Mouse (Mus musculus) neural tube, embryonic 12.5 days (tissue): ENCODE measurements around the gene Cyp8b1. TPM values are rescaled to one million over a fixed set of nuclear protein-coding genes. Genes with fewer than 3 reads are reported as not detected.

Source experiments
- ATAC-seq: fragments of 200-750 bp; cut with Nextera tagmentation; 2 replicates; pipeline ENCODE4 v1.8.0; 2017; ENCODE audit warnings: low read depth, mild to moderate bottlenecking, moderate TSS enrichment, moderate library complexity; ENCODE audit not compliant: low FRiP score
- H3K27ac ChIP-seq: fragments of 300-500 bp; sonication (generic); 2 replicates; pipeline ENCODE4 v1.5.1; 2016
- H3K27me3 ChIP-seq: fragments of 300-500 bp; sonication (generic); replicated peaks from 2 replicates; pipeline ENCODE4 v1.6.1; 2016; ENCODE audit warnings: mild to moderate bottlenecking
- H3K36me3 ChIP-seq: fragments of 300-500 bp; sonication (generic); 2 replicates; pipeline ENCODE4 v1.6.1; 2016; ENCODE audit warnings: mild to moderate bottlenecking
- H3K4me1 ChIP-seq: fragments of 300-500 bp; sonication (generic); 2 replicates; pipeline ENCODE4 v1.6.1; 2016
- H3K4me2 ChIP-seq: fragments of 300-500 bp; sonication (generic); replicated peaks from 2 replicates; pipeline ENCODE4 v1.6.1; 2016; ENCODE audit warnings: mild to moderate bottlenecking
- H3K4me3 ChIP-seq: fragments of 300-500 bp; sonication (generic); 2 replicates; pipeline ENCODE4 v1.5.1; 2016
- H3K9ac ChIP-seq: fragments of 300-500 bp; sonication (generic); 2 replicates; pipeline ENCODE4 v1.6.1; 2016; ENCODE audit warnings: mild to moderate bottlenecking
- H3K9me3 ChIP-seq: fragments of 300-500 bp; sonication (generic); 2 replicates; pipeline ENCODE4 v1.6.1; 2016; ENCODE audit warnings: mild to moderate bottlenecking
- WGBS: fragments of 180-500 bp; shearing (Covaris S2); methylation state at CpG from one replicate; pipeline ENCODE4 v1.1.7; 2016; 5-methylcytosine and 5-hydroxymethylcytosine counted together
- polyA plus RNA-seq: library from polyadenylated mRNA; unstranded; fragments of >200 nt; fragmentation: Nextera tagmentation; extraction: Ambion mirVana; gene quantifications from 2 replicates; pipeline ENCODE4 v1.2.1, GENCODE M21; 2016

Gene Cyp8b1
- polyA plus RNA-seq, 1 experiment from 2014 or later: not detected

GRCm38 (mm10) chr9:121880840-121881239, 35.3 kb downstream of the Cyp8b1 start:
- Histone ChIP-seq H3K4me1 (no peaks in the 10 kb centered on the region), H3K9me3 (no peaks in the 10 kb centered on the region), H3K4me2 (peak overlapping the region; percentile 30), H3K4me3 (no peak overlapping the region), H3K9ac (no peak overlapping the region), H3K36me3 (no peaks in the 10 kb centered on the region), H3K27me3 (no peaks in the 10 kb centered on the region), H3K27ac (no peak overlapping the region)
- 26% methylated on average over 14 of the region's 14 CpGs for WGBS
- ATAC-seq: no peak

- Histone ChIP-seq H3K27ac (no peak overlapping the region), H3K4me2 (no peak overlapping the region), H3K9ac (no peak overlapping the region), H3K9me3 (no peaks in the 10 kb centered on the region), H3K4me1 (no peaks in the 10 kb centered on the region), H3K4me3 (no peak overlapping the region), H3K36me3 (no peaks in the 10 kb centered on the region), H3K27me3 (no peaks in the 10 kb centered on the region)
- 13% methylated on average over 3 of the region's 3 CpGs for WGBS
- no peak for ATAC-seq
Observed at GRCm38 (mm10) chr9:121877052-121877740, 38.9 kb downstream of the Cyp8b1 start.

GRCm38 (mm10) chr9:121873578-121873977, 42.5 kb downstream of the Cyp8b1 start:
- no peak overlapping the region for H3K4me2 ChIP-seq
- no peaks in the 10 kb centered on the region for H3K9me3 ChIP-seq
- no peak overlapping the region for H3K4me3 ChIP-seq
- no peaks in the 10 kb centered on the region for H3K36me3 ChIP-seq
- H3K4me1 ChIP-seq: no peaks in the 10 kb centered on the region
- H3K27ac ChIP-seq: no peak overlapping the region
- H3K9ac ChIP-seq: no peak overlapping the region
- no peak for ATAC-seq
- 0 out of 2 replicates have a peak, but pooled peaks cover 3% of the 10 kb centered on the region for H3K27me3 ChIP-seq

- 0 out of 2 replicates have a peak, but pooled peaks cover 3% of the 10 kb centered on the region for H3K27me3 ChIP-seq
- no peaks in the 10 kb centered on the region for H3K36me3 ChIP-seq
- no peak for ATAC-seq
- H3K4me2 ChIP-seq: no peak overlapping the region
- no peaks in the 10 kb centered on the region for H3K9me3 ChIP-seq
- H3K9ac ChIP-seq: no peak overlapping the region
- H3K4me1 ChIP-seq: no peaks in the 10 kb centered on the region
- H3K4me3 ChIP-seq: no peak overlapping the region
- H3K27ac ChIP-seq: no peak overlapping the region
- WGBS: 85% methylated on average over 2 of the region's 2 CpGs
Observed at GRCm38 (mm10) chr9:121872062-121872683, 43.9 kb downstream of the Cyp8b1 start.

GRCm38 (mm10) chr9:121869973-121870515, 46.1 kb downstream of the Cyp8b1 start:
- whole genome bisulfite sequencing: 9% methylated on average over 4 of the region's 4 CpGs
- no peak overlapping the region for H3K4me3 ChIP-seq

GRCm38 (mm10) chr9:121869432-121869831, 46.7 kb downstream of the Cyp8b1 start:
- H3K27ac ChIP-seq: no peak overlapping the region
- WGBS: 81% methylated on average over 5 of the region's 5 CpGs
- no peak overlapping the region for H3K9ac ChIP-seq
- H3K36me3 ChIP-seq: no peaks in the 10 kb centered on the region
- H3K9me3 ChIP-seq: no peaks in the 10 kb centered on the region
- no peak overlapping the region for H3K4me3 ChIP-seq
- no peak for ATAC-seq
- H3K27me3 ChIP-seq: 0 out of 2 replicates have a peak, but pooled peaks cover 3% of the 10 kb centered on the region
- peaks cover 4% of the 10 kb centered on the region; the same call in 1 of the 2 replicates for H3K4me1 ChIP-seq
- H3K4me2 ChIP-seq: no peak overlapping the region

More at GRCm38 (mm10) chr9:121869973-121870515, 46.1 kb downstream of the Cyp8b1 start:
- no peak overlapping the region for H3K27ac ChIP-seq
- H3K4me2 ChIP-seq: no peak overlapping the region
- H3K9me3 ChIP-seq: no peaks in the 10 kb centered on the region
- H3K9ac ChIP-seq: no peak overlapping the region
- no peak for ATAC-seq
- no peaks in the 10 kb centered on the region for H3K36me3 ChIP-seq
- peaks cover 4% of the 10 kb centered on the region; the same call in 1 of the 2 replicates for H3K4me1 ChIP-seq
- H3K27me3 ChIP-seq: 0 out of 2 replicates have a peak, but pooled peaks cover 3% of the 10 kb centered on the region

- H3K27ac ChIP-seq: no peak overlapping the region
- no peak overlapping the region for H3K4me2 ChIP-seq
- no peak overlapping the region for H3K4me3 ChIP-seq
- 0 out of 2 replicates have a peak, but pooled peaks cover 3% of the 10 kb centered on the region for H3K27me3 ChIP-seq
- H3K9ac ChIP-seq: no peak overlapping the region
- WGBS: 85% methylated on average over 6 of the region's 6 CpGs
- peaks cover 4% of the 10 kb centered on the region; the same call in 1 of the 2 replicates for H3K4me1 ChIP-seq
- H3K9me3 ChIP-seq: no peaks in the 10 kb centered on the region
- H3K36me3 ChIP-seq: no peaks in the 10 kb centered on the region
- no peak for ATAC-seq
Observed at GRCm38 (mm10) chr9:121868236-121868635, 47.9 kb downstream of the Cyp8b1 start.

- no peak for ATAC-seq
- Histone ChIP-seq H3K36me3 (no peaks in the 10 kb centered on the region), H3K4me2 (no peak overlapping the region), H3K9me3 (no peaks in the 10 kb centered on the region), H3K9ac (no peak overlapping the region), H3K27ac (no peak overlapping the region), H3K4me3 (no peak overlapping the region), H3K4me1 (peaks cover 4% of the 10 kb centered on the region; the same call in 1 of the 2 replicates), H3K27me3 (0 out of 2 replicates have a peak, but pooled peaks cover 3% of the 10 kb centered on the region)
- WGBS: 92% methylated on average over 6 of the region's 6 CpGs
Observed at GRCm38 (mm10) chr9:121867632-121868031, 48.5 kb downstream of the Cyp8b1 start.

GRCm38 (mm10) chr9:121865425-121866008, 50.6 kb downstream of the Cyp8b1 start:
- H3K4me3 ChIP-seq: no peak overlapping the region
- no peaks in the 10 kb centered on the region for H3K27me3 ChIP-seq
- H3K9me3 ChIP-seq: no peaks in the 10 kb centered on the region
- no peak overlapping the region for H3K4me2 ChIP-seq
- H3K9ac ChIP-seq: no peak overlapping the region
- ATAC-seq: peak; percentile 17; the same call in 1 of the 2 replicates
- H3K27ac ChIP-seq: no peak overlapping the region
- H3K36me3 ChIP-seq: no peaks in the 10 kb centered on the region
- H3K4me1 ChIP-seq: peaks cover 4% of the 10 kb centered on the region; the same call in 1 of the 2 replicates
- 33% methylated on average over 3 of the region's 3 CpGs for WGBS

GRCm38 (mm10) chr9:121864837-121865236, 51.3 kb downstream of the Cyp8b1 start:
- H3K27ac ChIP-seq: no peak overlapping the region
- no peak overlapping the region for H3K4me3 ChIP-seq
- WGBS: 68% methylated on average over 4 of the region's 4 CpGs
- H3K9me3 ChIP-seq: no peaks in the 10 kb centered on the region
- no peak for ATAC-seq
- no peak overlapping the region for H3K4me2 ChIP-seq
- no peaks in the 10 kb centered on the region for H3K36me3 ChIP-seq
- no peaks in the 10 kb centered on the region for H3K27me3 ChIP-seq
- no peak overlapping the region for H3K9ac ChIP-seq
- H3K4me1 ChIP-seq: peaks cover 4% of the 10 kb centered on the region; the same call in 1 of the 2 replicates
